Mouse (Mus musculus): ENCODE measurements around the gene Bicd2.

Bicd2 gene

DNA sequence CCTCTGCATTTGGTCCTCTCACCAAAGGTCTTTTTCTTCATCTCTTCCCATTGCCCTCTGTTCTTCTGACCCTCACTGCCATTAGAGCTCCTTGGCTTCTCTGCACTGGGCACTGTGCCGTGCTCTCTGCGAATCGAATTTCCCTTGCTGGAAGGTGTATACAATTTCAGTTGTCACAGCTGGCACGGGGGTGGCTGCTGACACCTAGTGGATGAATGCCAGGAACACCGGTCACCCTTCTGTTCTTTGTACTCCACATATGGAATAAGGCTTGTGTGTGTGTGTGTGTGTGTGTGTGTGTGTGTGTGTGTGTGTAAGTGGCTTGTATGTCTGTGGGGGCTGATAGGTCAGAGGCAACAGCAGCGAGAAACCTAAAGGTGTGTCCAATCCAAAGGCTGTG lies 58.8 kb downstream of the Bicd2 start:
- peak; percentile 71 for DNase-seq (ENCODE audit: low read depth, low spot score)

DNA sequence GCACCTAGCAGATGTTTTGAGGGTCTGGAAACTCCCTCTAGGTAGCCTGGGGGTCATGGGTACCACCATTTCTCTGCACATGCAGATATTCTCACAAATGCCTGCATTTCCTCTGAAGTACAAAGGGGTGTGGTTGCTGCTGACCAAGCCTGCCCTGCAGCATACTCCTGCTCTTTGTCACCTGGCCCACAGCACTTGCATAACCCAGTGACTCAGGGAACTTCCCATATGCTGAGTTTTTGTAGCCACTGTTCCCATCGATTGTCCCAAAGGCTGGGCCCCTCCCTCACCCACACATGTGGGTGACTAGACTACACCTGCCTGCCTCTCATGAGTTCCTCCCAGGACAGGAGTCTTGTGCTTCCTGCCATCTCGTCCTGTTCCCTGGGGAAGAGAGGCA lies 61.2 kb downstream of the Bicd2 start:
- no peak for DNase-seq (ENCODE audit: low read depth, low spot score)

DNA sequence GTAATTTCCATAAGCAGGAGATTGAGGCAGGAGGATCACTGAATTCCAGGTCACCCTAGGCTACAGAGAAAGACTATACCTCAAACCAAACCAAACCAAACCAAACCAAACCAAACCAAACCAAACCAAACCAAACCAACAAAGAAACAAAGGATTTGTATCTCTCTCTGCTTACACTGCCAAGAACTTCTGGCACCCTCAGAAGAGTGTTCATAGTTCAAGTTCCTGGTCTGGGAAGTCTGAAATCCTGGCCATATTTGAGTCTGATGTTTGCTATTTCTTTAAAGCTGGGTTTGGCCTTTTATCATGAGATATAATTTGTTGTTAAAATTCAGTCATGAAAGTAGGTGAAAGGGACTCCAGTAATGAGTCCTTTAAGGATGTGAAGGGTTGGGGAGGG lies 66.4 kb downstream of the Bicd2 start:
- DNase-seq (ENCODE audit: low read depth, low spot score) = no peak

DNA sequence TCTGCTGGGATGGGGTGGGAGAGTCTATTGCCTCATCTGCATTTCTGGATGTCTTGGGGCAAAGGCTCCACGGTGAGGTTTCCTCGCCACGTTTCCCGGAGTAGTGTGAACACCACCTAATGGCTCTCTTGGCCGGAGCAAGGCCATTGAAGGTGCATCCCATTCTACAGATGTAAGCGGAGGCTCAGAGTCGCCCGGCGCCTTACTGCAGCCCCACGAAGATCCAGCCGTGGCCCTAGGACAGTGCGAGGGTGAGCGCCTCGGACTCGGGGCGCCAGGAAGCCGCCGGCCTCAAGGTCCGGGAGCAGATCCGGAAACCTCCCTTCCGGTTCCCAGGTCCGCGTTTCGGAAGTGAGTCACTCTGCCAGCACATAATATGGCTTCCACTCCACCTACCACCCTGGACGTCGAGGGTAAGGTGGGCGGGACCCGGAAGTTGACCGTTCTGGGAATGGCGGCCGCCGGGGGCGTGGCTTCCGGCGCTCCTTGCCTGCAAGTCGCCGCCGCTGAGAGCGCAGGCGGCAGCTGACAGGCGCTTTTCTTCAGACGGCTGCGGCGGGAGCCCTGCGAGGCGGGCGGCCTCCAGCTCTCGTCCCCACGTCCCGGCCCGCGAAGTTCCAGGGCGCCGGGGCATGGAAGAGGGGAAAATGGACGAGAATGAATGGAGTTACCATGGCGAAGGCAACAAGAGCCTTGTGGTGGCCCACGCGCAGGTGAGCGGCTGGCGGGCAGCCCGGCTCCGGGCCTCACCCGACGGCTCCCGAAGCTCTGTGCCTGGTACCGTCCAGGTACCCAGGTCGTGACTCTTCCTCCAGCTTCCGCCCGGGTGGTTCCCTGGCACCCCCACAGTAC lies 79.6 kb downstream of the Bicd2 start, which contains the start of gene Ippk:
TSS of gene Ippk (plus strand) at position 496 of the 852 bp plus-strand sequence.
- DNase-seq (ENCODE audit: low read depth, low spot score) = peak; percentile 97

DNA sequence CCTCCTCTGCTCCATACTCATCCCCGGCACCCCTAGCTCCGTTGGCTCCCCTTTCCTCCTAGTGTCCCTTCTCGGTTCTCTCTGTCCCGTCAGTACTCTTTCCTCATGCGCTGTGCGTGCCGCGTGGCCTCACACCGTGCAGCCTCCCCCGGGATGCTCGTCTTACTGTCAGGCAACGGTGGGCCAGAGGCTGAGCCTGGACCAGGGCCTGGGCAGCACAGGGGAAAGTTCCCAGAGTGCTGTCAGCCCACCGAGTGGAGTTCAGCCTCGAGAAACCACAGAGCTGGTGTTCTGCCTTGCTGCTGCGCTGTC lies 80.2 kb downstream of the Bicd2 start:
- DNase-seq (ENCODE audit: low read depth, low spot score) = no peak

DNA sequence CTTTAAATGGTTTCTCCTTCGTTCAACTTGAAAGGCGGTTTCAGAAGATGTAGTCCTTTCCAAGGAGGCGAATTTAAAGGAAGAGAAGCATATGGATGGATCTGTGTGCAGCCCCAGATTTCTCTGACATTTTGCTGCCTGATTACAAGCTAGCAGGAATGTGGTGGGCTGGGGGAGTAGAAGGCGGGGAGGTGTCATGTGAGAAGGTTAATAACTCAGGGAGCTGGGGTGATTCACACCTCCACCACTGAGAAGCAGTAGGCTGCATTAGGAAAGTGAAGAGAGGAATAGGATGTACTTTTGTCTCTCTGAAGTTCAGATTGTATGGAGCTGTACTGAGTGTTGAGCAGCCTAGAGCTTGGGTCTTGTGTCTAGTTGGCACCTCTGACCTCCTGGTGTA lies 80.6 kb downstream of the Bicd2 start:
- DNase-seq (ENCODE audit: low read depth, low spot score) = no peak

DNA sequence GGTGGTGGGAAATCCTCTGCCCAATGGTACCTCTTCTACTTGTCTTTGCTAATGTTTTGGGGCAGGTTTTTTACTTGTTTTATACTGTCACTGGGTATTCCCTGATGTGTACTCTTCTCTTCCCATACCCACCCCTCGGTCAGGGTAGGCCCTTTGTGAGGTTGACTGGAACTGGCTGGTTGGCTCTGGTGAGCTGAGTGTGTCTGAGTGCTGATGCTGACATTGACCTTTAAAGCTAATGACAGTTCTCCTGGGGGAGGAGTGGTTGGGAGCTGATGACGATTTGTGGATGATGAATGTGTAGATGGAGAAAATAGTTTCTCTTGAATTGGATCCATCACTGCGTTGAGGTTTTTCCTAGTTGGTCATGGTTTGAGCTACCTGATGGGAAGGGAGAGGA lies 85.4 kb downstream of the Bicd2 start:
- DNase-seq (ENCODE audit: low read depth, low spot score) = no peak

DNA sequence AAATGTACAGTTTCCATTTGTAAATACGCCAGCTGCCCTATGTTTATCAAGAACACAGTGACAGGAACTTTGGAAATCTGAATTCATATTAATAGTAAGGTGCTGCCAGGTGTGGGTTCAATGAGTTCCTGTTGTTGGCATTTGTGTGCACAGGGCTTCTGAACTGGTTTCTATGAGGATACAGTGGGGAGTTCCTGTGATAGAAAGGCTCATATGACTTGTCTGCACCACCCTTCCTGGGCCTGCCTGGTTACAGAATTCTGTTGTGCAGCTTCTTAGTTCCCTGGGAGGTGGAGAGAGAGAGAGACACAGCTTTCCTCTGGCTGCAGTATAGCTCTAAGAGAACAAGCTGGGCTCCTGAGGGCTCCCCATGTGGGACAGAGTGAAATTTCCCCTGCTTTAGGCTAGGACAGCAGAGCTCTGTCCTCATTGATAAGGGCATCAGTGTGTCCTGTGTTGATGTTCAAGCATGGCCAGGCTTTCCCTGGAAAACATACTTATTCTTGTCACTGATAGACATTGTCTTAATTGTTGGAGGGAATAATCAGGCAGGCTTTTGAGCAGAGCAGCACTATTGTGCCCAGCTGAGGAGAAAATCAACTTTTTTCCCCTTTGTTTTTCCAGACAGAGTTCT lies 86.8 kb downstream of the Bicd2 start:
- no peak for DNase-seq (ENCODE audit: low read depth, low spot score)

DNA sequence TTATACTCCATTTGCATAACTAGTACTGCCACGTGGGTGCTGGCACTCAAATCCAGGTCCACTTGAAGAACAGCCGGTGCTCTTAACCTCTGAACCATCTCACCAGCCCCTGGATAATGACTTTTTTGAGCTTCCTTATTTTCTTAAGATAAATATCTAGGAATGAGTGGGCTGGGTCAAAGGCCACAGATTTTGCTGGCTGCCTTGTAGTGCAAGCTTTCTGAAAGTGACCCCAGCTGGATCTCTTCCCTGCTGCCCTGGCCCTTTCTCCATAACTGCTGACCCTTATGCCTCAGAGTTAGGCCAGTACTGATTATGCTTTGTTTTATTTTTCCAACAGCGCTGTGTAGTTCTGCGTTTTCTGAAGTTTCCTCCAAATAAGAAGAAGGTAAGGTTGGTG lies 89.1 kb downstream of the Bicd2 start:
- DNase-seq (ENCODE audit: low read depth, low spot score) = no peak

DNA sequence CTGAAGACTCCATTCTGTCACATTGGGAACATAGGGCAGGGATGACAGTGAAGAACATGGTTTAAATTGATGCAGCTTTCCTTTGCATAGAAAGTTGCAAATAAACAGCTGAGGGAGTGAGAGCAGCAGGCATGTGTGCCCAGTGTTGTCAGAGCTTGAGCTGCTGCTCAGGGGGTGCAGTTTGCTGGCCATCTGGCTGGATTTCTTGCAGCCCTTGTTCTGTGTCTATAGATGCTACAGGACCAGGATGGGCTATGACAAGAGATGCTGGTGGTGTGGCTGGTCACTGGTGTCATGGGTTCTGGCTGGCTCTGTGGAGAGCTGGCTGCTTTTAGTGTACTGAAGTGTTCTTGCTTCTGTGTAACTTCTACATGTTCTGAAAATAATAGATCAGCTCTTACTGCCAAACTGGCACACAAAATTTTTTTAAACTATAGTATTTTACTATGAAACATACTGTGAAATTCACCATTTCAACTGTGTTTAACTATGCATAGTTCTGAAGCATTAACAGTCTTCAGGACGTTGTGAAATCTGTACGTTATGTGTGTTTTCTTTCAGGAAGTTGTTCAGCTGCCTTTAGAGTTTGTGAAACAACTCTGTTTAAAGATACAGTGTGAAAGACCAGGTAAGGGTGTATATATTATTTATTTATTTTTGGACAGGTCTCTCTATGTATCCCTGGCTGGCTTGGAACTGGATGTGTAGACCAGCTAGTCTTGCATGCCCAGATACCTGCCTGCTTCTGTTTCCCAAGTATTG lies 92.1 kb downstream of the Bicd2 start:
- DNase-seq (ENCODE audit: low read depth, low spot score) = no peak

DNA sequence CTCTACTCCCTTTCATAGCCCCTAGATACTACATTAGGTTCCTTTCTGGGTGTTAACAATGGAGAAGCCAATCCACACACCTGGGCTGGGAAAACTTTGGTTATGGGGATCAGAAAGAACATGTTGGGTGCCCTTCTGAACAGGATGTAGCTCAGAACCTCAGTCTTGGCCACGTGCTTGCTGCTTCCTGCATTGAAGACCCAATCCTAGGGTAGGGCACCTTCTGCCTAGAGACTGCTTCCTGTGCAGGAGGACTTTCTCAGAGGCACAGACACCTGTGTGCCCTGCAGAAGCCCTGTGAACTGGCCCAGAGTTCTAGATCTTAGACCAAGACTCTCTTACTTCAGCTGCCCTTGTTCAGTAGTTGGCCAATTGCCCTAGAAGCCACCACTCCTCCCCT lies 94.4 kb downstream of the Bicd2 start:
- no peak for DNase-seq (ENCODE audit: low read depth, low spot score)

DNA sequence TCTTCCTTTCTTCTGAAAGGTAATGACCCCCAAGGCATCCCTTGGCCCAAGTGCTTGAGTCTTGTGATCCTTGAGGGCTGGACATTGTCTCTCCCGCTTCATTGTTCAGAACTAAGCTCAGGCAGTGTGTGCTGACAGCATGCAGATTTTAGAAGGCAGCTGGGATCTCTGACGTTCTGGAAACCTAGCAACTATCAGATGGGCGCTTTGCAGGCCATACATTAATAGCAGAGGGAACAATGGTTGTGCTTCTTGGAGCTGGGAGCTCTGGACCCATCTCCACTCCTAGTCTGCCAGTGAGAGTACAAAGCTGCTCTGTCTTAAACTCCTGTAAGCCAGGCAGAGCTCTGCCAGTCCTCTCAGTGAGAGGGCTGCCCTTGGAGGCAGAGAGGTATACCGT lies 94.8 kb downstream of the Bicd2 start:
- no peak for DNase-seq (ENCODE audit: low read depth, low spot score)
